Mouse (Mus musculus): Measurements from ENCODE around the gene Nphp4. TPM values are rescaled to one million over a fixed set of nuclear protein-coding genes. Genes with fewer than 3 reads are reported as not detected.

The Nphp4 gene
- polyA plus RNA-seq, 1 experiment from 2014 or later = 3.2 TPM

DNA sequence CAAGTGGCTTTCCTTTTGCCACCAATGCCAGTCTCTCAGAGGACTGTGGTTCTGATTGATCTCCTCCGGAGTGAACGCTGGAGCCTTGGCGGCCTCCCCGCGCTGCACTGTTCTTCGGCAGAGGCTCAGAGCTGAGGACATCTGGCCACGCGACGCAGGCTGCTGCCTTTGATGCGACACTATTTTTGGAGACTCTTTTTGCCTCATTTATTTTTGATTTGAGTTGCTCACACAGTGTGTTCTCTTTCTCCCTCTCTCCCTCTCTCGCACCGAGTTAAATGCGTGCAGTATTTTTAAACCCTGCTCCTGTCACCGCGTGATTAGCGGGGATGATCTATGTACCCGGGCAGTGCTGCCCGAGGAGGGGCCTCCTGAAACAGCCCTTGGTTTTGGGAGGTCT, 19.9 kb upstream of the Nphp4 start:
- DNase-seq (ENCODE audit: low spot score) = no peak
- 68% methylated on average over 18 of the region's 18 CpGs for WGBS
- H3K4me1 ChIP-seq = peaks cover 11% of the 10 kb centered on the region
- H3K27ac ChIP-seq = no peak overlapping the region
- H3K4me3 ChIP-seq = no peak overlapping the region
- no peaks in the 10 kb centered on the region for H3K36me3 ChIP-seq
- H3K27me3 ChIP-seq (ENCODE audit: insufficient read depth, poor library complexity, severe bottlenecking) = peaks cover 3% of the 10 kb centered on the region; the same call in 1 of the 2 replicates
- no peaks in the 10 kb centered on the region for H3K9me3 ChIP-seq

DNA sequence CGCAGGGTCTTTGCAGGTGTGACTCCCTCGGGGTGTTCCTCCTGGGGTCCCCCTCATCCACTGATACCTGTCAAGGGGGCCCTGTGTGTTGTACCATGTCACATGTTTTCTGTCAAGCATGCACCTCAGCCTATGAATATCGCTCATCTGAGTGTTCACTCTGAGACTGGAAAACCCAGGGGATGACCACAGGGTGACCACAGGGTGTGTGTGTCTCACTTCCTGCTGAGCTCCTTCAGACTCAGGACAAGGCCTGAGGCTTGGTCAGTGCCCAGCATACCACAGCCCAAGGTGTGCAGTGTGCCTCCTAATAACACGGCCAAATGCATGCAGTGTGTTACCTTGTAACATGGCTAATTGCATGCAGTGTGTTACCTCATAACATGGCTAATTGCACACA, 18.8 kb upstream of the Nphp4 start:
- H3K36me3 ChIP-seq = no peaks in the 10 kb centered on the region
- H3K27ac ChIP-seq = no peak overlapping the region
- WGBS = 81% methylated on average over 4 of the region's 4 CpGs
- peaks cover 11% of the 10 kb centered on the region for H3K4me1 ChIP-seq
- H3K9me3 ChIP-seq = no peaks in the 10 kb centered on the region
- H3K4me3 ChIP-seq = no peak overlapping the region
- peaks cover 7% of the 10 kb centered on the region for H3K27me3 ChIP-seq (ENCODE audit: insufficient read depth, poor library complexity, severe bottlenecking)
- no peak for DNase-seq (ENCODE audit: low spot score)

DNA sequence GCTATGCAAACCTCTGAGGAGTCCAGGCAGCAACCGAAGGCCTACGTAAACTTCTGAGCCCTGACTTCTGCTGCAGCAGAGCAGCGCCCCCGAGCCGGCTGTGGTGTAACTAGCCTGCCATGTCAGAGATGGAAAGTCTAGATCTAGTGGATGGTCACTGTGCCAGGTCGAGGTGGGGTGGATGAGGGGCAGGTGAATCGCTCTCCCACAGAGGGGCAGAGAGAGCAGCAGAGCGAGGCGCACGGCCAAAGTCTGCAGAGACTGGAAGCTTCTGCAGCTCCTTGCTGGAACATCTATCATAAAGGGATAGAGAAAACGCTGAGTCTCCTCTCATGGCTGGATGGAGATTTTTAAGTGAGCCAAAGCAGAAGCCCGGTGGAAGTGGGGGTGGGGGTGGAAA, 14.0 kb upstream of the Nphp4 start:
- Histone ChIP-seq H3K4me1 (peaks cover 23% of the 10 kb centered on the region), H3K36me3 (no peaks in the 10 kb centered on the region), H3K9me3 (no peaks in the 10 kb centered on the region), H3K27me3 (ENCODE audit: insufficient read depth, poor library complexity, severe bottlenecking) (peaks cover 16% of the 10 kb centered on the region), H3K27ac (no peak overlapping the region), H3K4me3 (no peak overlapping the region)
- 83% methylated on average over 12 of the region's 12 CpGs for WGBS
- DNase-seq (ENCODE audit: low spot score) = no peak

DNA sequence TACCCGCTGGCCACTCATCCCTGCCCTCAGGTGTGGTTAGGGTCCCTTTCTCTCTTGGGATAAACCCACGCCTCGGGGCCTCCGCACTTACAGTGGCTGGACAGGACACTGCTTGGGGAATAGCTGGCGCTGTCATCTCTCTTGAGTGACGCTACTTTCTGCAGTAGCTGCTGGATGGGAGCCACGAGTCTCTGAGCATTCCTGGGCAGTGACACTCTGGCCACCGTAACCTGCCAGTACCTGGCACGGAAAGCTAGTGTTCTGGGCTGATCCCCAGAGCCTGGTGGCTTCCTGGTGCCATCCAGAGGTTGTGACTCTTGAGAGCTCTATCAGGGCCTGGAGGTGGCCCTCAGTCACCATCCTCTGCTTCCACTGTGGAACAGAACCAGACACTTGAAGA, 13.4 kb upstream of the Nphp4 start:
- H3K36me3 ChIP-seq = no peaks in the 10 kb centered on the region
- peaks cover 16% of the 10 kb centered on the region for H3K27me3 ChIP-seq (ENCODE audit: insufficient read depth, poor library complexity, severe bottlenecking)
- no peaks in the 10 kb centered on the region for H3K9me3 ChIP-seq
- no peak overlapping the region for H3K27ac ChIP-seq
- WGBS = 74% methylated on average over 9 of the region's 9 CpGs
- peaks cover 23% of the 10 kb centered on the region for H3K4me1 ChIP-seq
- H3K4me3 ChIP-seq = no peak overlapping the region
- no peak for DNase-seq (ENCODE audit: low spot score)

DNA sequence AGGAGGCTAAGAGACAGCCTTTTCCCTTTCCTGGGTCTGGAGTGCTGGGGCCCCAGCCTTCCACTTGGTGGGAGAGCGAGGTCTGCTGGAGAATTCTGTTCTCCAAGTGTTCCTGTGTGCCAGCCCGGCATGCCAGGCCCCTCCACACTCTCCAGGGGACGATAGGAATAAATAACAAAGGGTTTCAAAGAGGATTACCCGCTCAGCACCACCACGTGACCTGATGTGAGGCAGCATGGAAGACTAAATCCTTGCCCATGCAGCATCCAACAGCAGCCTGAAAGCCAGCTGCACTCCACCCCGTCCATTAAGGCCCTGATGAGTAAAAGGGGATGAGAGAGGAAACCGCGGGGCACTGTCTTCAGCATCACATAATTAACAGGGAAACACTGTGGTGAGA, 11.4 kb upstream of the Nphp4 start:
- Histone ChIP-seq H3K9me3 (no peaks in the 10 kb centered on the region), H3K4me1 (peaks cover 37% of the 10 kb centered on the region), H3K36me3 (no peaks in the 10 kb centered on the region), H3K4me3 (no peak overlapping the region), H3K27me3 (ENCODE audit: insufficient read depth, poor library complexity, severe bottlenecking) (peaks cover 16% of the 10 kb centered on the region), H3K27ac (no peak overlapping the region)
- 39% methylated on average over 8 of the region's 8 CpGs for WGBS
- DNase-seq (ENCODE audit: low spot score) = no peak

DNA sequence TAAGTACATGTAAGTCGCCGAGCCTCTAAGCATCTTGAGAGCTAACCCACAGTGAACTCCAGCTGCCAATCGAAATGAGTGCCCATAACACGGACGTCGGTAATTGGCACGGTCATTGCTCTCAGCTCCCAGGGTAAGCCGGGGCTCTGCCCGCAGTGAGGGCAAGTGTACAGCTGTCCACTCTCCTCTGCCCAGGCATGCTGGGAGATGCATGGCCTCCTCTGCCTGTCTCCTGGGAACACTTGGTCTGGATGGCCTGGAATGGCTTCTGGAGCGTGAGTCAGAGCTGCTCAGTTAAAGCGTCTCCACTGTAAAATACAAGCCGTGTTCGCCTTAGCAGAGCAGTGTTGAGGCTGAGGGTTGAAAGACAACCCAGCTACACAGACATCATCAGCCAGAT, 9.9 kb upstream of the Nphp4 start:
- H3K27me3 ChIP-seq (ENCODE audit: insufficient read depth, poor library complexity, severe bottlenecking) = peaks cover 16% of the 10 kb centered on the region
- DNase-seq (ENCODE audit: low spot score) = no peak
- no peaks in the 10 kb centered on the region for H3K36me3 ChIP-seq
- WGBS = 86% methylated on average over 13 of the region's 13 CpGs
- H3K27ac ChIP-seq = no peak overlapping the region
- no peaks in the 10 kb centered on the region for H3K9me3 ChIP-seq
- H3K4me1 ChIP-seq = peaks cover 37% of the 10 kb centered on the region
- no peak overlapping the region for H3K4me3 ChIP-seq

DNA sequence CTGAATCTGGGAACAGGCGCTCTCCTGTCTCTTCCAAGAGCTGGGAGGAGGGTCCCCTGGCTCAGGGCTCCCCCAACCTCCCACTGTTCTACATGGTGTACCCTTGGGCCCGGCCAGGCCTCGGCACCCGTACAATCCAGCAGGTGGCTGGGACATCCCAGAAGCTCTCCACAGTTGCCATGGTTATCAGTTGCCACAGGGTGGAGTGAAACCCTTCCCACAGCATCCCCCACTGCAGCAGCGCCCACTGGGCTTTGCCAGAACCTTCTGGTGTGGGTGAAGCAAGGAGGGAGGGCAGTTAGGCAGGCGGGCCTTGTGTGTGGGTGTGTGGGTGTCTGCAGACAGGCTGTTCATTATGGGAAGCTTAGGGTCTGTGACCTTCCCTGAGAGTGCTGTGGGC, 8.6 kb upstream of the Nphp4 start:
- 0 out of 2 replicates have a peak, but pooled peaks cover 12% of the 10 kb centered on the region for H3K9me3 ChIP-seq
- WGBS = 79% methylated on average over 6 of the region's 6 CpGs
- H3K4me1 ChIP-seq = peaks cover 34% of the 10 kb centered on the region
- H3K27me3 ChIP-seq (ENCODE audit: insufficient read depth, poor library complexity, severe bottlenecking) = peaks cover 12% of the 10 kb centered on the region; the same call in 1 of the 2 replicates
- DNase-seq (ENCODE audit: low spot score) = no peak
- H3K36me3 ChIP-seq = no peaks in the 10 kb centered on the region
- H3K27ac ChIP-seq = no peak overlapping the region
- no peak overlapping the region for H3K4me3 ChIP-seq

DNA sequence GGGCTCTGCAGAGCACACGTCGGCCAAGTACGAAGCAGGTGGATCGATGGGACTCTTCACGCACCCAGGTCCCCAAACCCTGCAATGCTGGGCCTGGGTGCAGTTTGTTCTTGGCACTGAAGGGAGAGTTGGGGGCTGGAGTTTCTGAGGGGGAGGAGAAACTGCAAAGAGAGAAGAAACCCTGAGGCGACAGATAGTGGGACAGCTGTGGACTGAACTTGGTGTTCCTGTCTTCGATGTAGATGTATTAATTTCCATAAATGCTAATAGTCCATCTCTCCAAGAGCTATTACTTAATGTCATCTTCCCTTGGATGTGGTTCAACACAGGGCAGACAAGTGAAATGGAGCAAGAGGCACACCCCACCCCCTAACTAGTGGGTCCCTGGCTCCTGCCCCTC, 565 bp upstream of the Nphp4 start:
- H3K27me3 ChIP-seq (ENCODE audit: insufficient read depth, poor library complexity, severe bottlenecking) = peaks cover 44% of the 10 kb centered on the region
- H3K36me3 ChIP-seq = no peaks in the 10 kb centered on the region
- no peak for DNase-seq (ENCODE audit: low spot score)
- 84% methylated on average over 7 of the region's 7 CpGs for WGBS
- no peak overlapping the region for H3K27ac ChIP-seq
- H3K4me3 ChIP-seq = peak overlapping the region; percentile 70; the same call in 1 of the 2 replicates
- 0 out of 2 replicates have a peak, but pooled peaks cover 12% of the 10 kb centered on the region for H3K9me3 ChIP-seq
- H3K4me1 ChIP-seq = peaks cover 23% of the 10 kb centered on the region

DNA sequence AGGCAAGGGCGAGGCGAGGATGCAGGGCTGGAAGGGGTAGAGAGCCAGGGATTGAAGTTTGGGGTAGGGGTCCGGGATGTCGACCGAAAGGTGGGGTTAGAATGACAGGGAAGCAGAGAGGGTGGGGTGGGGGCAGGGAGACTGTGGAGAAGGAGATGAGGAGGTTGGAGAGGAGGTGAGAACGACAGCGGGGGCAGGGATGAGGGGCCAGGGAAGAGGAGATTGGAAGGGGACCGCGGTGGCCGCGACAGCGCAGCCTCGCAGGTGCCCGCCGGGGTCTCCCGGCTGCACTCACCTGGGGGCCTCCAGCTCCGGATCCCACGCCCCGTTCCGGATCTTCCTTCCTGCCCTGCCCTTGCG, 580 bp downstream of the Nphp4 start:
- Histone ChIP-seq H3K27me3 (ENCODE audit: insufficient read depth, poor library complexity, severe bottlenecking) (peaks cover 44% of the 10 kb centered on the region), H3K9me3 (0 out of 2 replicates have a peak, but pooled peaks cover 8% of the 10 kb centered on the region), H3K27ac (peak overlapping the region; percentile 97), H3K4me1 (peaks cover 23% of the 10 kb centered on the region), H3K36me3 (no peaks in the 10 kb centered on the region), H3K4me3 (peak overlapping the region; percentile 70)
- no peak for DNase-seq (ENCODE audit: low spot score)
- WGBS = under 1% methylated on average over 21 of the region's 21 CpGs

DNA sequence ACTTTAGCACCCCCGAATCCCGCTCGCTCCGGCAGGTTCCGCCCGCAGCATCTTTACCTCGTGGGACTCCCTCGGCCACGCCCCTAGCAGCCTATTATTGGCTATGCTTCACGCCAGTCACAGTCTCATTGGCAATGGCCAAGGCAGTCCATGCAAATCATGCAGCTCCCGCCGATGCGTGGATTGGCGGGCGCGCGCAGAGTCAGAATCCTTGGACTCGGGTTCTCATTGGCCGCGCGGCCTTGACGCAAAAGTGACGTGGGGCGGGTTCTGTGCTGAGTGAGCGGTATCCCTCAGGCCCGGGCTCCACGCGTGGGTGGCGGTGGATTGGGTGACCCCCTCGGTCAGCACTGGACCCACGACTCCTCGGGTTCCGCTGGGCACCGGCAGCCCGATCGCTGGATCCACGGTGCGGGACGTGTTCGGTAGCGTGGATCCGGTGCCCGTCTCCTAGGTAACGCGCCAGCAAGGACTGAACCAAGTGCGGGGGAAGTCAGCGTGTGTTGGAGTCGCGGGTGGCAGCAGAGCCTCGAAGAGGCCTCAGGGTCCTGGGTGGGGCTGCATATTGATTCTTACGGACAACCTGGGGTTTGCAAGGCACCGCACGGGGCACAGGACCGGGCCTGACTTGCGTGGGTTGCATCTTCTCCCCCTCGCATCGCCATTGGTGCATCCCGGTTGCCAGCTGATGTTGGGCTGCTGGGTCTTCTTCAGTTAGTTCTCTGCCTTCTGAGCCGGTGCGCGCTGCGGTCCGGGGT, 1.1 kb downstream of the Nphp4 start, which contains the start of gene Kcnab2:
Kcnab2 (minus strand) TSS at position 406 of the 758 bp plus-strand sequence.
- peak within 1 kb of the TSS; percentile 97 for H3K27ac ChIP-seq
- H3K9me3 ChIP-seq = 0 out of 2 replicates have a peak, but pooled peaks cover 3% of the 10 kb centered on the region
- H3K27me3 ChIP-seq (ENCODE audit: insufficient read depth, poor library complexity, severe bottlenecking) = peaks cover 44% of the 10 kb centered on the region
- H3K4me1 ChIP-seq = peaks cover 23% of the 10 kb centered on the region
- under 1% methylated on average over 63 of the region's 63 CpGs for WGBS
- peak within 1 kb of the TSS; percentile 70 for H3K4me3 ChIP-seq
- no peaks in the 10 kb centered on the region for H3K36me3 ChIP-seq
- DNase-seq (ENCODE audit: low spot score) = peak; percentile 98

DNA sequence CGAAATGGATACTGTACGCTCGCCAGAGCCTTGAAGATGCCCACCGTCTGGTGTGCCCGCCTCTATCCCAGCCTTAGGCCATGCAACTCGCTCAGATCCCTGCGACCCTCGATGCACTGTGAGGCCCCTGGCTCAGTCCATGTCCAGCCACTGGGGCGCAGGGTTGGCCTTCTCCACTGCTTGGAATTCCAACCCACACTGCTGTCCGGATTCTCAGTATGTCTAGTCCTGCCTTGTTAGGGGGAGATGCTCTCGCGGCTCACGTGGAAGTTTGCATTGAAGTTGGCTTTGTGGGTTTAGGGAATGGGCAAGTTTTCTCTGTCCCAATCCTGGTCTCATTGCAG, 1.7 kb downstream of the Nphp4 start:
- peaks cover 23% of the 10 kb centered on the region for H3K4me1 ChIP-seq
- H3K27ac ChIP-seq = peak overlapping the region; percentile 97
- peak overlapping the region; percentile 70 for H3K4me3 ChIP-seq
- no peaks in the 10 kb centered on the region for H3K36me3 ChIP-seq
- H3K27me3 ChIP-seq (ENCODE audit: insufficient read depth, poor library complexity, severe bottlenecking) = peaks cover 44% of the 10 kb centered on the region
- WGBS = under 1% methylated on average over 13 of the region's 13 CpGs
- peak; percentile 85 for DNase-seq (ENCODE audit: low spot score)
- H3K9me3 ChIP-seq = no peaks in the 10 kb centered on the region

DNA sequence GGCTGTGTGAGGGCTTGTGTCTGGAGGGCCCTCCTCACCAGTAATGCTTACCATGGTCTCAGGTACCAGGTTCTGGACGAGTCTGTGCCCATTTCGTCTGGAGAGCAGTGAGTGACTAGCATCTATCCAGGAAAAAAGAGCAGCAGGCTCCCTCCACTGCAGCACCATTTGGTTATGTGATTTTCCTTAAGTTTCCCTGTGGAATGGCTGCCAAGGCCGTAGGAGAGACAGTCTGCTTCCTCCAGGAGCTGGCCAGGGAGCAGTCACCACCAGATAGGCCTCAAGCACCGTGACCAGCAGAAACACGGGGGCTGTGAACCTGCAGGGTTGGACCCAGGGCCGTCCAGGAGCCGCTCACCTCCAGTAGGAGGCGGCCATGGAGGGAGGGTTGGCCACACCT, 3.9 kb downstream of the Nphp4 start:
- DNase-seq (ENCODE audit: low spot score) = no peak

DNA sequence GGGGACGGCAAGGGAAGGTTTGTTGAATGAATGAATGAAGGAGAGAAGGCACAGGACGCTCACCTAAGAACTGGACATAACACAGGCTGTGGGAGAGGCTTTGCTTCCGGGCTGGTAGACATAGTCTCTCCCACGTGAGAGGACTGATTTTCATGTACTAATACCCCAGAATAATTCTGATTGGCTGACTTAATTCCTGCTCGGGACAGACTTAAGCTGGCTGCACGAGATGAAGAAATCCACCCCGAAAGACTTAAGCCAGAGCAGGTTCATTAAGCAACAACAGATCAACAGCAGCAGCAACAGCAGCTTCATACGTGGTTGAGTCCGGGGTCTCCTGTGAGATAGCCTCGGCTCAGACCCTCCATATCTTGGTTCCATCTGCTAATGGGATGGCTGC, 11.5 kb downstream of the Nphp4 start:
- H3K36me3 ChIP-seq = no peaks in the 10 kb centered on the region
- no peaks in the 10 kb centered on the region for H3K9me3 ChIP-seq
- H3K4me3 ChIP-seq = no peak overlapping the region
- no peaks in the 10 kb centered on the region for H3K27me3 ChIP-seq (ENCODE audit: insufficient read depth, poor library complexity, severe bottlenecking)
- peaks cover 16% of the 10 kb centered on the region for H3K4me1 ChIP-seq
- 83% methylated on average over 10 of the region's 10 CpGs for WGBS
- no peak overlapping the region for H3K27ac ChIP-seq
- no peak for DNase-seq (ENCODE audit: low spot score)

More for the DNA sequence above, 3.9 kb downstream of the Nphp4 start:
- 46% methylated on average over 8 of the region's 8 CpGs for WGBS
- no peaks in the 10 kb centered on the region for H3K36me3 ChIP-seq
- H3K4me1 ChIP-seq = peaks cover 23% of the 10 kb centered on the region
- no peak overlapping the region for H3K4me3 ChIP-seq
- peaks cover 22% of the 10 kb centered on the region for H3K27me3 ChIP-seq (ENCODE audit: insufficient read depth, poor library complexity, severe bottlenecking)
- no peak overlapping the region for H3K27ac ChIP-seq
- H3K9me3 ChIP-seq = no peaks in the 10 kb centered on the region

Measured in heart, embryonic 10.5 days (tissue).